Mouse (Mus musculus): Measurements from ENCODE around the gene Gm10272. TPM values are rescaled to one million over a fixed set of nuclear protein-coding genes. Genes with fewer than 3 reads are reported as not detected.
A peak's percentile ranks its signal among the peaks of the same experiment; 100 is the strongest.
"Not testable (repeated sequence)": the region's sequence is repeated elsewhere in the genome, so short reads cannot be mapped to it uniquely, and the experiment has no call there.

Gm10272 gene
- polyA plus RNA-seq, 1 experiment from 2014 or later = not detected

GRCm38 (mm10) chr10:77687021-77687420 is 19.4 kb upstream of the Gm10272 start:
- peaks cover 54% of the 10 kb centered on the region for H3K4me1 ChIP-seq
- H3K27ac ChIP-seq = no peak overlapping the region
- H3K4me3 ChIP-seq = no peak overlapping the region
- H3K36me3 ChIP-seq (replicated peaks) = no peaks in the 10 kb centered on the region
- H3K27me3 ChIP-seq (ENCODE audit: poor library complexity, severe bottlenecking) = peaks cover 83% of the 10 kb centered on the region
- WGBS = 22% methylated on average over 10 of the region's 10 CpGs
- DNase-seq (ENCODE audit: extremely low spot score, low spot score) = no peak
- no peaks in the 10 kb centered on the region for H3K9me3 ChIP-seq

- H3K36me3 ChIP-seq (replicated peaks); DNase-seq (ENCODE audit: extremely low spot score, low spot score); H3K9me3 ChIP-seq; H3K4me3 ChIP-seq: not testable (repeated sequence)
- peak within 1 kb of the TSS; percentile 35; the same call in 1 of the 2 replicates for H3K27ac ChIP-seq
- peaks cover 55% of the 10 kb centered on the region for H3K27me3 ChIP-seq (ENCODE audit: poor library complexity, severe bottlenecking)
- peaks cover 47% of the 10 kb centered on the region for H3K4me1 ChIP-seq
- WGBS = 60% methylated on average over 3 of the region's 3 CpGs
Observed at GRCm38 (mm10) chr10:77690356-77690807, 16.0 kb upstream of the Gm10272 start, which contains the start of gene Gm19402. Gm19402 (minus strand) TSS chr10:77690757.

GRCm38 (mm10) chr10:77697133-77697532 is 9.3 kb upstream of the Gm10272 start, which contains the start of gene Gm9508:
Gm9508 (minus strand) TSS chr10:77697233.
- no peaks in the 10 kb centered on the region; the same call in 1 of the 2 replicates for H3K9me3 ChIP-seq
- WGBS = 43% methylated on average over 4 of the region's 4 CpGs
- H3K27me3 ChIP-seq (ENCODE audit: poor library complexity, severe bottlenecking) = no peaks in the 10 kb centered on the region
- no peak within 1 kb of the TSS for H3K27ac ChIP-seq
- H3K4me3 ChIP-seq = no peak within 1 kb of the TSS
- peaks cover 21% of the 10 kb centered on the region for H3K4me1 ChIP-seq
- no peak for DNase-seq (ENCODE audit: extremely low spot score, low spot score)
- H3K36me3 ChIP-seq (replicated peaks) = no peaks in the 10 kb centered on the region

- DNase-seq (ENCODE audit: extremely low spot score, low spot score) = no peak
- Histone ChIP-seq H3K4me1 (no peaks in the 10 kb centered on the region), H3K27me3 (ENCODE audit: poor library complexity, severe bottlenecking) (no peaks in the 10 kb centered on the region), H3K36me3 (replicated peaks) (no peaks in the 10 kb centered on the region), H3K27ac (no peak overlapping the region), H3K9me3 (peaks cover 28% of the 10 kb centered on the region), H3K4me3 (no peak overlapping the region)
- WGBS = 78% methylated on average over 3 of the region's 3 CpGs
Observed at GRCm38 (mm10) chr10:77709831-77710230, 3.4 kb downstream of the Gm10272 start.

- H3K36me3 ChIP-seq (replicated peaks); H3K4me1 ChIP-seq; DNase-seq (ENCODE audit: extremely low spot score, low spot score); H3K27ac ChIP-seq; H3K27me3 ChIP-seq (ENCODE audit: poor library complexity, severe bottlenecking); H3K4me3 ChIP-seq: not testable (repeated sequence)
- H3K9me3 ChIP-seq = peaks cover 15% of the 10 kb centered on the region
Observed at GRCm38 (mm10) chr10:77711157-77711556, 4.7 kb downstream of the Gm10272 start, which contains the start of gene Gm10024. Gm10024 (plus strand) TSS chr10:77711457.

- WGBS = 84% methylated on average over 4 of the region's 4 CpGs
- no peak overlapping the region for H3K27ac ChIP-seq
- H3K9me3 ChIP-seq = peaks cover 7% of the 10 kb centered on the region; the same call in 1 of the 2 replicates
- H3K4me1 ChIP-seq = no peaks in the 10 kb centered on the region
- H3K36me3 ChIP-seq (replicated peaks) = no peaks in the 10 kb centered on the region
- no peaks in the 10 kb centered on the region for H3K27me3 ChIP-seq (ENCODE audit: poor library complexity, severe bottlenecking)
- no peak for DNase-seq (ENCODE audit: extremely low spot score, low spot score)
- no peak overlapping the region for H3K4me3 ChIP-seq
Observed at GRCm38 (mm10) chr10:77713734-77714133, 7.3 kb downstream of the Gm10272 start.

- H3K27me3 ChIP-seq (ENCODE audit: poor library complexity, severe bottlenecking) = no peaks in the 10 kb centered on the region
- DNase-seq (ENCODE audit: extremely low spot score, low spot score) = no peak
- 90% methylated on average over 1 of the region's 1 CpGs for WGBS
Observed at GRCm38 (mm10) chr10:77715507-77715906, 9.1 kb downstream of the Gm10272 start, which contains the start of gene Gm10142. Gm10142 (plus strand) TSS chr10:77715807.

GRCm38 (mm10) chr10:77720299-77720698 is 13.9 kb downstream of the Gm10272 start, which contains the start of gene Krtap12-1:
Krtap12-1 (plus strand) TSS chr10:77720599.
- not testable (repeated sequence) for H3K9me3 ChIP-seq; H3K36me3 ChIP-seq (replicated peaks); H3K27me3 ChIP-seq (ENCODE audit: poor library complexity, severe bottlenecking); H3K4me3 ChIP-seq; H3K27ac ChIP-seq; H3K4me1 ChIP-seq; DNase-seq (ENCODE audit: extremely low spot score, low spot score)
- WGBS = 89% methylated on average over 1 of the region's 1 CpGs

More at GRCm38 (mm10) chr10:77715507-77715906, 9.1 kb downstream of the Gm10272 start, which contains the start of gene Gm10142:
- Histone ChIP-seq H3K4me1 (no peaks in the 10 kb centered on the region), H3K4me3 (no peak within 1 kb of the TSS), H3K36me3 (replicated peaks) (no peaks in the 10 kb centered on the region), H3K27ac (no peak within 1 kb of the TSS), H3K9me3 (peaks cover 11% of the 10 kb centered on the region; the same call in 1 of the 2 replicates)

- no peaks in the 10 kb centered on the region for H3K36me3 ChIP-seq (replicated peaks)
- 73% methylated on average over 8 of the region's 8 CpGs for WGBS
- H3K4me1 ChIP-seq = peaks cover 4% of the 10 kb centered on the region; the same call in 1 of the 2 replicates
- DNase-seq (ENCODE audit: extremely low spot score, low spot score) = no peak
- H3K4me3 ChIP-seq = no peak overlapping the region
- no peak overlapping the region for H3K27ac ChIP-seq
- peaks cover 7% of the 10 kb centered on the region; the same call in 1 of the 2 replicates for H3K9me3 ChIP-seq
- no peaks in the 10 kb centered on the region for H3K27me3 ChIP-seq (ENCODE audit: poor library complexity, severe bottlenecking)
Observed at GRCm38 (mm10) chr10:77724855-77725254, 18.4 kb downstream of the Gm10272 start.

- H3K27ac ChIP-seq = no peak within 1 kb of the TSS
- no peaks in the 10 kb centered on the region for H3K9me3 ChIP-seq
- no peak for DNase-seq (ENCODE audit: extremely low spot score, low spot score)
- WGBS = 44% methylated on average over 3 of the region's 3 CpGs
- peaks cover 4% of the 10 kb centered on the region; the same call in 1 of the 2 replicates for H3K4me1 ChIP-seq
- no peaks in the 10 kb centered on the region for H3K36me3 ChIP-seq (replicated peaks)
- no peak within 1 kb of the TSS for H3K4me3 ChIP-seq
- no peaks in the 10 kb centered on the region for H3K27me3 ChIP-seq (ENCODE audit: poor library complexity, severe bottlenecking)
Observed at GRCm38 (mm10) chr10:77726186-77726585, 19.8 kb downstream of the Gm10272 start, which contains the start of gene Gm10100. Gm10100 (plus strand) TSS chr10:77726486.

GRCm38 (mm10) chr10:77728280-77728679 is 21.9 kb downstream of the Gm10272 start:
- 60% methylated on average over 4 of the region's 4 CpGs for WGBS
- H3K27me3 ChIP-seq (ENCODE audit: poor library complexity, severe bottlenecking) = no peaks in the 10 kb centered on the region
- peaks cover 4% of the 10 kb centered on the region; the same call in 1 of the 2 replicates for H3K4me1 ChIP-seq
- no peak for DNase-seq (ENCODE audit: extremely low spot score, low spot score)
- H3K9me3 ChIP-seq = no peaks in the 10 kb centered on the region
- H3K27ac ChIP-seq = no peak overlapping the region
- H3K4me3 ChIP-seq = no peak overlapping the region
- H3K36me3 ChIP-seq (replicated peaks) = no peaks in the 10 kb centered on the region

GRCm38 (mm10) chr10:77729241-77729640 is 22.8 kb downstream of the Gm10272 start:
- 50% methylated on average over 4 of the region's 4 CpGs for WGBS
- Histone ChIP-seq H3K27ac (no peak overlapping the region), H3K9me3 (peaks cover 3% of the 10 kb centered on the region; the same call in 1 of the 2 replicates), H3K4me1 (peaks cover 4% of the 10 kb centered on the region; the same call in 1 of the 2 replicates), H3K27me3 (ENCODE audit: poor library complexity, severe bottlenecking) (no peaks in the 10 kb centered on the region), H3K36me3 (replicated peaks) (no peaks in the 10 kb centered on the region), H3K4me3 (no peak overlapping the region)
- DNase-seq (ENCODE audit: extremely low spot score, low spot score) = no peak

GRCm38 (mm10) chr10:77735928-77736327 is 29.5 kb downstream of the Gm10272 start:
- Histone ChIP-seq H3K9me3 (peaks cover 12% of the 10 kb centered on the region), H3K4me3 (no peak overlapping the region), H3K4me1 (peaks cover 21% of the 10 kb centered on the region), H3K27me3 (ENCODE audit: poor library complexity, severe bottlenecking) (no peaks in the 10 kb centered on the region), H3K27ac (no peak overlapping the region), H3K36me3 (replicated peaks) (no peaks in the 10 kb centered on the region)
- no peak for DNase-seq (ENCODE audit: extremely low spot score, low spot score)
- WGBS = 83% methylated on average over 1 of the region's 1 CpGs
